Mouse (Mus musculus) lung, embryonic 16.5 days (tissue): ENCODE data around the gene Gpnmb. TPM values are rescaled to one million over a fixed set of nuclear protein-coding genes. Genes with fewer than 3 reads are reported as not detected.

ENCODE experiments used
- ATAC-seq: fragments of 200-750 bp; cut with Nextera tagmentation; 2 replicates; pipeline ENCODE4 v1.8.0; 2017; ENCODE audit warnings: low read depth, mild to moderate bottlenecking, moderate library complexity
- H3K27ac ChIP-seq: fragments of 300-500 bp; sonication (generic); 2 replicates; pipeline ENCODE4 v1.5.1; 2014; ENCODE audit warnings: mild to moderate bottlenecking, control low read depth, low read length
- H3K27me3 ChIP-seq: fragments of 300-500 bp; sonication (generic); 2 replicates; pipeline ENCODE4 v1.6.1; 2014; ENCODE audit warnings: low read depth, low read length, mixed read lengths; ENCODE audit not compliant: control insufficient read depth, insufficient read depth
- H3K36me3 ChIP-seq: fragments of 300-500 bp; sonication (generic); 2 replicates; pipeline ENCODE4 v1.6.1; 2014; ENCODE audit warnings: low read length; ENCODE audit not compliant: control insufficient read depth, insufficient read depth
- H3K4me1 ChIP-seq: fragments of 300-500 bp; sonication (generic); replicated peaks from 2 replicates; pipeline ENCODE4 v1.6.1; 2014; ENCODE audit warnings: low read length, mixed read lengths; ENCODE audit not compliant: control insufficient read depth, insufficient read depth
- H3K4me2 ChIP-seq: fragments of 300-500 bp; sonication (generic); 2 replicates; pipeline ENCODE4 v1.6.1; 2014; ENCODE audit warnings: low read depth, low read length, control low read depth
- H3K4me3 ChIP-seq: fragments of 300-500 bp; sonication (generic); 2 replicates; pipeline ENCODE4 v1.5.1; 2014; ENCODE audit warnings: mild to moderate bottlenecking, low read length, control low read depth
- H3K9ac ChIP-seq: fragments of 300-500 bp; sonication (generic); 2 replicates; pipeline ENCODE4 v1.6.1; 2014; ENCODE audit warnings: low read length, control low read depth
- H3K9me3 ChIP-seq: fragments of 300-500 bp; sonication (generic); 2 replicates; pipeline ENCODE4 v1.6.1; 2016; ENCODE audit warnings: low read length; ENCODE audit not compliant: control insufficient read depth
- WGBS: fragments of 180-500 bp; shearing (Covaris S2); extraction: QIAGEN DNeasy Blood & Tissue Kit; methylation state at CpG from one replicate; pipeline ENCODE4 v1.1.7; 2014; 5-methylcytosine and 5-hydroxymethylcytosine counted together
- polyA plus RNA-seq: library from polyadenylated mRNA; unstranded; fragments of >200 nt; fragmentation: Nextera tagmentation; extraction: Ambion mirVana; gene quantifications from 2 replicates; pipeline ENCODE4 v1.2.1, GENCODE M21; 2015

Gene Gpnmb
- polyA plus RNA-seq, 1 experiment from 2014 or later: 0.93 TPM

- Histone ChIP-seq H3K9ac (no peak overlapping the region), H3K36me3 (peaks cover 2% of the 10 kb centered on the region; the same call in 1 of the 2 replicates), H3K4me2 (no peak overlapping the region), H3K4me1 (peaks cover 30% of the 10 kb centered on the region), H3K27me3 (no peaks in the 10 kb centered on the region), H3K27ac (no peak overlapping the region), H3K9me3 (no peaks in the 10 kb centered on the region), H3K4me3 (no peak overlapping the region)
- 79% methylated on average over 1 of the region's 1 CpGs for whole genome bisulfite sequencing
- no peak for ATAC-seq
Observed at GRCm38 (mm10) chr6:49099086-49099485, 62.7 kb downstream of the Gpnmb start.

- H3K9me3 ChIP-seq: no peaks in the 10 kb centered on the region
- H3K36me3 ChIP-seq: peaks cover 13% of the 10 kb centered on the region; the same call in 1 of the 2 replicates
- 79% methylated on average over 15 of the region's 15 CpGs for WGBS
- no peaks in the 10 kb centered on the region for H3K4me1 ChIP-seq
- no peak overlapping the region for H3K4me2 ChIP-seq
- peak; percentile 62 for ATAC-seq
- no peak overlapping the region for H3K4me3 ChIP-seq
- no peak overlapping the region for H3K27ac ChIP-seq
- no peak overlapping the region for H3K9ac ChIP-seq
- H3K27me3 ChIP-seq: no peaks in the 10 kb centered on the region
Observed at GRCm38 (mm10) chr6:49106746-49107500, 70.6 kb downstream of the Gpnmb start.

- Histone ChIP-seq H3K4me3 (no peak overlapping the region), H3K9me3 (no peaks in the 10 kb centered on the region), H3K4me1 (no peaks in the 10 kb centered on the region), H3K4me2 (no peak overlapping the region), H3K27me3 (no peaks in the 10 kb centered on the region), H3K27ac (no peak overlapping the region), H3K36me3 (peaks cover 13% of the 10 kb centered on the region; the same call in 1 of the 2 replicates), H3K9ac (no peak overlapping the region)
- 97% methylated on average over 2 of the region's 2 CpGs for WGBS
- ATAC-seq: no peak
Observed at GRCm38 (mm10) chr6:49109196-49109595, 72.8 kb downstream of the Gpnmb start.

- Histone ChIP-seq H3K27ac (no peak overlapping the region), H3K27me3 (no peaks in the 10 kb centered on the region), H3K36me3 (peaks cover under 1% of the 10 kb centered on the region; the same call in 1 of the 2 replicates), H3K9ac (no peak overlapping the region), H3K4me1 (peaks cover 13% of the 10 kb centered on the region), H3K4me3 (no peak overlapping the region), H3K9me3 (no peaks in the 10 kb centered on the region), H3K4me2 (no peak overlapping the region)
- WGBS: 90% methylated on average over 7 of the region's 7 CpGs
- no peak for ATAC-seq
Observed at GRCm38 (mm10) chr6:49113895-49114294, 77.5 kb downstream of the Gpnmb start.

GRCm38 (mm10) chr6:49114457-49114856 lies 78.1 kb downstream of the Gpnmb start:
- Histone ChIP-seq H3K4me1 (peaks cover 15% of the 10 kb centered on the region), H3K27ac (no peak overlapping the region), H3K9me3 (no peaks in the 10 kb centered on the region), H3K9ac (no peak overlapping the region), H3K4me3 (no peak overlapping the region), H3K27me3 (no peaks in the 10 kb centered on the region), H3K36me3 (no peaks in the 10 kb centered on the region), H3K4me2 (no peak overlapping the region)
- WGBS: 93% methylated on average over 6 of the region's 6 CpGs
- ATAC-seq: no peak

GRCm38 (mm10) chr6:49115550-49115949 lies 79.2 kb downstream of the Gpnmb start:
- Histone ChIP-seq H3K27me3 (no peaks in the 10 kb centered on the region), H3K36me3 (no peaks in the 10 kb centered on the region), H3K9me3 (no peaks in the 10 kb centered on the region), H3K27ac (no peak overlapping the region), H3K4me3 (no peak overlapping the region), H3K4me2 (no peak overlapping the region), H3K4me1 (peaks cover 18% of the 10 kb centered on the region), H3K9ac (no peak overlapping the region)
- 72% methylated on average over 5 of the region's 5 CpGs for WGBS
- ATAC-seq: no peak

- 90% methylated on average over 8 of the region's 8 CpGs for WGBS
- H3K36me3 ChIP-seq: no peaks in the 10 kb centered on the region
Observed at GRCm38 (mm10) chr6:49116241-49116640, 79.9 kb downstream of the Gpnmb start.

GRCm38 (mm10) chr6:49118446-49118845 lies 82.1 kb downstream of the Gpnmb start:
- H3K9me3 ChIP-seq: no peaks in the 10 kb centered on the region
- no peaks in the 10 kb centered on the region for H3K36me3 ChIP-seq
- peak overlapping the region; percentile 22 for H3K4me2 ChIP-seq
- 0 out of 2 replicates have a peak overlapping the region, but pooled peaks have one; percentile 6 for H3K4me3 ChIP-seq
- peaks cover 18% of the 10 kb centered on the region for H3K4me1 ChIP-seq
- H3K27me3 ChIP-seq: no peaks in the 10 kb centered on the region
- ATAC-seq: peak; percentile 88
- 55% methylated on average over 8 of the region's 8 CpGs for WGBS
- H3K9ac ChIP-seq: peak overlapping the region; percentile 15; the same call in 1 of the 2 replicates
- peak overlapping the region; percentile 82 for H3K27ac ChIP-seq

More at GRCm38 (mm10) chr6:49116241-49116640, 79.9 kb downstream of the Gpnmb start:
- no peak overlapping the region for H3K4me3 ChIP-seq
- no peaks in the 10 kb centered on the region for H3K9me3 ChIP-seq
- no peaks in the 10 kb centered on the region for H3K27me3 ChIP-seq
- H3K4me2 ChIP-seq: no peak overlapping the region
- H3K9ac ChIP-seq: no peak overlapping the region
- ATAC-seq: no peak
- H3K27ac ChIP-seq: no peak overlapping the region
- peaks cover 18% of the 10 kb centered on the region for H3K4me1 ChIP-seq

- 63% methylated on average over 1 of the region's 1 CpGs for WGBS
- Histone ChIP-seq H3K4me1 (peaks cover 18% of the 10 kb centered on the region), H3K27ac (peak overlapping the region; percentile 8), H3K4me3 (no peak overlapping the region), H3K9me3 (no peaks in the 10 kb centered on the region), H3K9ac (no peak overlapping the region), H3K4me2 (no peak overlapping the region), H3K27me3 (no peaks in the 10 kb centered on the region), H3K36me3 (no peaks in the 10 kb centered on the region)
- ATAC-seq: peak; percentile 79
Observed at GRCm38 (mm10) chr6:49119462-49120135, 83.3 kb downstream of the Gpnmb start.
